Mouse (Mus musculus) midbrain, embryonic 11.5 days (tissue): ENCODE measurements around the gene Atad5. TPM values are rescaled to one million over a fixed set of nuclear protein-coding genes. Genes with fewer than 3 reads are reported as not detected.
"Not testable (repeated sequence)": the region's sequence is repeated elsewhere in the genome, so short reads cannot be mapped to it uniquely, and the experiment has no call there.

Experiments
- ATAC-seq: fragments of 200-750 bp; cut with Nextera tagmentation; 2 replicates; pipeline ENCODE4 v1.8.0; 2017; ENCODE audit warnings: moderate TSS enrichment, moderate library complexity; ENCODE audit not compliant: low FRiP score
- DNase-seq: peaks from one replicate; pipeline ENCODE4 v3.0.0; 2015; ENCODE audit warnings: low spot score; ENCODE audit errors: missing footprints
- H3K27ac ChIP-seq: fragments of 300-500 bp; sonication (generic); 2 replicates; pipeline ENCODE4 v1.5.1; 2014; ENCODE audit warnings: low read depth, low read length
- H3K27me3 ChIP-seq: fragments of 300-500 bp; sonication (generic); 2 replicates; pipeline ENCODE4 v1.6.1; 2014; ENCODE audit warnings: mild to moderate bottlenecking, low read length, moderate library complexity, mixed read lengths; ENCODE audit not compliant: control insufficient read depth, insufficient read depth
- H3K36me3 ChIP-seq: fragments of 300-500 bp; sonication (generic); 2 replicates; pipeline ENCODE4 v1.6.1; 2014; ENCODE audit warnings: mild to moderate bottlenecking, low read length, moderate library complexity, mixed read lengths; ENCODE audit not compliant: control insufficient read depth, insufficient read depth
- H3K4me1 ChIP-seq: fragments of 300-500 bp; sonication (generic); 2 replicates; pipeline ENCODE4 v1.6.1; 2014; ENCODE audit warnings: low read length; ENCODE audit not compliant: control insufficient read depth, insufficient read depth
- H3K4me2 ChIP-seq: fragments of 300-500 bp; sonication (generic); 2 replicates; pipeline ENCODE4 v1.6.1; 2014; ENCODE audit warnings: mild to moderate bottlenecking, moderate library complexity
- H3K4me3 ChIP-seq: fragments of 300-500 bp; sonication (generic); 2 replicates; pipeline ENCODE4 v1.5.1; 2014; ENCODE audit warnings: low read depth, low read length
- H3K9ac ChIP-seq: fragments of 300-500 bp; sonication (generic); 2 replicates; pipeline ENCODE4 v1.6.1; 2014; ENCODE audit warnings: low read length
- H3K9me3 ChIP-seq: fragments of 300-500 bp; sonication (generic); 2 replicates; pipeline ENCODE4 v1.6.1; 2016; ENCODE audit warnings: low read length; ENCODE audit not compliant: control insufficient read depth
- WGBS: fragments of 180-500 bp; shearing (Covaris S2); extraction: QIAGEN DNeasy Blood & Tissue Kit; methylation state at CpG from one replicate; pipeline ENCODE4 v1.1.7; 2014; 5-methylcytosine and 5-hydroxymethylcytosine counted together
- polyA plus RNA-seq: library from polyadenylated mRNA; unstranded; fragments of >200 nt; fragmentation: Nextera tagmentation; extraction: Ambion mirVana; gene quantifications from 2 replicates; pipeline ENCODE4 v1.2.1, GENCODE M21; 2014

The Atad5 gene
- polyA plus RNA-seq, 1 experiment from 2014 or later: 19.1 TPM

DNA sequence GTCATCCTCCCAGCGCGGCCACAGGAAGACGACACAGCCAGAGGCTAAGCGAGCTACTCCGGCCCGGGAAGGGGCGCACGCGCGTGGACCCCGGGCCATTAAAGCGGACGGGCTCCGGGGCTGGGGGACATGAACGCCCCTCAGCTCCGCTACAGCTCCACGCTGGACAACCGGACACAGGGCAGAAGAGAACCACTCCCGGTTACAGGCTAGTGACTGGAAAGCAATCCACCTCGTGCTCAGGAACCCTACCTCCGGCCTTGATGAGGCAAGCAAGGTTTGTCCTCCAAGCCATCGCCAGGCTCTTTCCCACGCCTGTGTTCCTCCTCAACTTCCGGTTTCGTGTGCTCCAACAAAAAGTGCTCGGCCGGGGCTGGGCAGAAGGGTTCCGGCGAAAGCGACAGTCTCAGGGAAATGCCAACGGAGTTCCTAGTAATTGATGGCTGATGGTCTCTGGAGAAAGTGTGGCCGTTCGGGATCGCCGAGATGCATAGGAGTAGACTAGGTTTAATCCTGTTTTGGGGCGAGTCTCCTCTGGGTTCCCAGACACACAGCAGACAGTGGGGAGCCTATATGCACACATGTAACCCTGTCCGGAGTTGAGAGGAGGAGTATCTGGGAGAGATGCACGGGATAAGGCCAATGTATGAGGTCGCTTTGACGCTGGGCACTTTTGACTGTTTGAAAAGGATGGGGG is 52.8 kb downstream of the Atad5 start, which contains the start of gene Tefm:
Tefm (minus strand) TSS at position 351 of the 697 bp plus-strand sequence.
- H3K36me3 ChIP-seq: peaks cover 4% of the 10 kb centered on the region; the same call in 1 of the 2 replicates
- H3K27me3 ChIP-seq: no peaks in the 10 kb centered on the region
- peak within 1 kb of the TSS; percentile 60 for H3K4me2 ChIP-seq
- no peaks in the 10 kb centered on the region for H3K9me3 ChIP-seq
- under 1% methylated on average over 40 of the region's 40 CpGs for WGBS
- ATAC-seq: peak; percentile 93
- peak; percentile 99 for DNase-seq
- H3K4me1 ChIP-seq: peaks cover 8% of the 10 kb centered on the region
- H3K9ac ChIP-seq: peak within 1 kb of the TSS; percentile 85
- peak within 1 kb of the TSS; percentile 60 for H3K27ac ChIP-seq
- peak within 1 kb of the TSS; percentile 73 for H3K4me3 ChIP-seq

DNA sequence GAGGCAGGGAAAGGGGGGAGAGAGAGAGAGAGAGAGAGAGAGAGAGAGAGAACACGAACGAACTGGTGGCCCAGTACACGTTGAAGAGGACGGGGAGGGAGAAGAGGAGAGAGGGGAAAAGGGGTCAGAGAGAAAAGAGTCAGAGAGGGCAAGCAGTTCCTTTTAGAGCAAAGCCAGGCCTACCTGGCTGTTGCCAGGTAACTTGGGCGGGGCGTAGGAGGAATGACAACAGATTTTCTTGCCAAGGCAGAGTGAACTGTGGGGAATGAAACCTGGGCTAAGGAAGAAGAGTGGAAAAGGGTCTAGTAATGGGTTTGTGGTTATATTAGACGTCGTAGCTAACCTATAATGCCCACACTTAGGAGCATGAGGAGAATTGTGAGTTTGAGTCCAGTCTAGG is 53.7 kb downstream of the Atad5 start:
- Histone ChIP-seq H3K9ac (peak overlapping the region; percentile 85; the same call in 1 of the 2 replicates), H3K4me3 (0 out of 2 replicates have a peak overlapping the region, but pooled peaks have one; percentile 73), H3K4me2 (peak overlapping the region; percentile 60), H3K4me1 (peaks cover 8% of the 10 kb centered on the region), H3K36me3 (peaks cover 2% of the 10 kb centered on the region; the same call in 1 of the 2 replicates), H3K9me3 (no peaks in the 10 kb centered on the region), H3K27ac (no peak overlapping the region), H3K27me3 (no peaks in the 10 kb centered on the region)
- DNase-seq (no peak), ATAC-seq (no peak)
- 44% methylated on average over 8 of the region's 8 CpGs for WGBS

DNA sequence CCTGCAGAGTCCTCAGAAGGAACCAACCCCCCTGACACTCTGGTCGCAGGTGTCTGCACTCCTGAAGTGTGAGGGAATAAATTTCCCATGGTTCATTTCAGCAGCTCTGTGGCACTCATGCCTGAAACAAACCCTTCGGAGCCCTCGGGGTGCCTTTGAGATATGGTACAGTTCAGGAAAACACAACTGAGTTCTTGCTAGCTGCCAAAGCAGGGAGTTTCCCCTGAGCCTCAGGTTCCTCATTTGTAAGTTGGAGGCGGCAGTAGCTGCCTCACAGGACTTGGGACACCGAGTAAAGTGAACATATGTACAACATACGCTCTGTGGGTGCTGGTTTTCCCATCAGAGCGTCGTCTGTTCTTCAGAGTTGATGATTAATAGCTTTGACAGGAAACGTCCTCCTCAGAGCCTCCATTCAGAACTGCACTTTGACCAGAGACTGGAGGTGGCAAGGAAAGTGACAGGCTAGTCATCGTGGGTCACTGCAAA is 56.6 kb downstream of the Atad5 start:
- Histone ChIP-seq H3K27ac (no peak overlapping the region), H3K9ac (no peak overlapping the region)

DNA sequence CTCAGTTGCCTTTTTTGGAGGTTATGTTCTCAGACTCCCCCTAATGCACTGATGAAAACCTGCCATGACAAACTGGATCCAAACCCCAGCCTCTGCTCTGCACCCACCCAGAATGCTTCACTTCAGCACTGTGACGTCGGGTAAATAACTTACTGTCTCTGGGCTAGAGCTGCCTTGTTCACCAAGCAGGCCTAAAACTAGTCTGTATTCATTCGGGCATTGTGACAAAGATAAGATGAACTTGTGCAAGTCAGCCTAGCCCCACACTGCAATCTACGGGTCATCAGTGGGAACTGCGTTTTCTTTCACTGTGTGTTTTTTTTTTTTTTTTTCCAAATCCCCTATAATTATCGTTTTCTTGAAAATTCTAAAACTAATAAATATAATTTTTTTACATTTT is 58.5 kb downstream of the Atad5 start:
- DNase-seq: no peak
- H3K4me3 ChIP-seq: no peak overlapping the region
- WGBS: 79% methylated on average over 6 of the region's 6 CpGs

More for the DNA sequence above, 56.6 kb downstream of the Atad5 start:
- Histone ChIP-seq H3K4me1 (peaks cover 8% of the 10 kb centered on the region), H3K9me3 (no peaks in the 10 kb centered on the region), H3K27me3 (no peaks in the 10 kb centered on the region), H3K4me3 (no peak overlapping the region), H3K36me3 (no peaks in the 10 kb centered on the region), H3K4me2 (no peak overlapping the region)
- DNase-seq (no peak), ATAC-seq (no peak)
- WGBS: 75% methylated on average over 10 of the region's 10 CpGs

GRCm38 (mm10) chr11:80148313-80148712 is 59.1 kb downstream of the Atad5 start:
- Histone ChIP-seq H3K36me3 (no peaks in the 10 kb centered on the region), H3K9ac (no peak overlapping the region), H3K4me1 (no peaks in the 10 kb centered on the region), H3K4me3 (no peak overlapping the region), H3K27ac (no peak overlapping the region), H3K9me3 (no peaks in the 10 kb centered on the region), H3K4me2 (no peak overlapping the region), H3K27me3 (peaks cover 2% of the 10 kb centered on the region; the same call in 1 of the 2 replicates)
- DNase-seq (no peak), ATAC-seq (no peak)
- WGBS: 80% methylated on average over 1 of the region's 1 CpGs

More for the DNA sequence above, 58.5 kb downstream of the Atad5 start:
- no peaks in the 10 kb centered on the region for H3K36me3 ChIP-seq
- H3K9ac ChIP-seq: no peak overlapping the region
- no peak for ATAC-seq
- no peaks in the 10 kb centered on the region for H3K9me3 ChIP-seq
- no peaks in the 10 kb centered on the region; the same call in 1 of the 2 replicates for H3K27me3 ChIP-seq
- no peak overlapping the region for H3K4me2 ChIP-seq
- peaks cover 3% of the 10 kb centered on the region; the same call in 1 of the 2 replicates for H3K4me1 ChIP-seq
- no peak overlapping the region for H3K27ac ChIP-seq

- not testable (repeated sequence) for ATAC-seq, H3K4me2 ChIP-seq
Measured at GRCm38 (mm10) chr11:80148974-80149373, 59.8 kb downstream of the Atad5 start.

GRCm38 (mm10) chr11:80149412-80150023 is 60.3 kb downstream of the Atad5 start:
- no peak overlapping the region for H3K4me2 ChIP-seq
- DNase-seq: no peak
- H3K27me3 ChIP-seq: peaks cover 13% of the 10 kb centered on the region
- WGBS: 89% methylated on average over 8 of the region's 8 CpGs
- H3K36me3 ChIP-seq: no peaks in the 10 kb centered on the region
- H3K4me3 ChIP-seq: no peak overlapping the region
- no peak for ATAC-seq
- no peak overlapping the region for H3K27ac ChIP-seq
- no peak overlapping the region for H3K9ac ChIP-seq
- H3K4me1 ChIP-seq: peaks cover 3% of the 10 kb centered on the region; the same call in 1 of the 2 replicates
- H3K9me3 ChIP-seq: no peaks in the 10 kb centered on the region

More at GRCm38 (mm10) chr11:80148974-80149373, 59.8 kb downstream of the Atad5 start:
- 67% methylated on average over 2 of the region's 4 CpGs for WGBS
- H3K9me3 ChIP-seq, DNase-seq, H3K27ac ChIP-seq, H3K27me3 ChIP-seq, H3K4me1 ChIP-seq, H3K9ac ChIP-seq, H3K36me3 ChIP-seq, H3K4me3 ChIP-seq: not testable (repeated sequence)

GRCm38 (mm10) chr11:80150566-80150965 is 61.4 kb downstream of the Atad5 start:
- ATAC-seq: no peak
- Histone ChIP-seq H3K27ac (no peak overlapping the region), H3K36me3 (no peaks in the 10 kb centered on the region), H3K27me3 (peaks cover 22% of the 10 kb centered on the region), H3K9me3 (no peaks in the 10 kb centered on the region), H3K4me3 (no peak overlapping the region), H3K9ac (no peak overlapping the region), H3K4me2 (no peak overlapping the region), H3K4me1 (peaks cover 3% of the 10 kb centered on the region; the same call in 1 of the 2 replicates)
- 90% methylated on average over 5 of the region's 5 CpGs for WGBS
- no peak for DNase-seq

GRCm38 (mm10) chr11:80151541-80151940 is 62.3 kb downstream of the Atad5 start:
- ATAC-seq: no peak
- no peak overlapping the region for H3K27ac ChIP-seq

More at GRCm38 (mm10) chr11:80151541-80151940, 62.3 kb downstream of the Atad5 start:
- no peak overlapping the region for H3K9ac ChIP-seq
- no peaks in the 10 kb centered on the region for H3K36me3 ChIP-seq
- peaks cover 22% of the 10 kb centered on the region for H3K27me3 ChIP-seq
- H3K4me2 ChIP-seq: no peak overlapping the region
- H3K4me1 ChIP-seq: peaks cover 3% of the 10 kb centered on the region; the same call in 1 of the 2 replicates
- H3K9me3 ChIP-seq: no peaks in the 10 kb centered on the region
- no peak overlapping the region for H3K4me3 ChIP-seq
- 77% methylated on average over 2 of the region's 2 CpGs for WGBS
- DNase-seq: no peak
